Mouse (Mus musculus): Measurements from ENCODE around the gene Gm10203.

DNA sequence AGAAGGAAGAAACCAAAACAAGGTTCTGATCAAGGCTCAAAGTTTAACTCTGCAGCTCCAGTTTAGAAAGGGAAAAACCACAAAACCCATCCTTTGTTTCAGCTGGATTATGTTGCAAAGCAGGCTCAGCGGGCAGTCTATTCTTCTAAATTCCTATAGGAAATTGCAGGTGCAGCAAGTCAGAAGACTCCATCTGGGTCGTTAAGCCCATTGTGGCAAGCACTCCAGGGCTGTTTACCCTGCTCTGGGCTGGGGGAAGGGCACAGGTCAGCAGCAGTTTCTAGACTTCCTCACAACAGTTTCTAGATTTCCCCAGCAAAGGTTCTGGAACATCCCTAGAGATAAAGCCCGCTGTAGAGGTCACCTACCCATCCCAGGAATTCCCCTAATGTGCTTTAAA, 1.1 kb downstream of the Gm10203 start:
- TF ChIP-seq POLR2A (IDR thresholded peaks at IDR 0.05; ENCODE audit: extremely low read depth, insufficient read depth, low read length) (no peak), CTCF (IDR thresholded peaks at IDR 0.05; ENCODE audit: low read depth, low read length) (no peak)

Measured in liver, adult 2 months (tissue).